8 mouse cellular contexts compared by ENCODE assay signal in genomic region chr5:139793338-139794089, GRCm38 (mm10). TPM values are rescaled to one million over a fixed set of nuclear protein-coding genes. Genes with fewer than 3 reads are reported as not detected.
A peak's percentile ranks its signal among the peaks of the same experiment; 100 is the strongest.
DNase-seq lines count a peak whose midpoint lies in the region; ATAC-seq and TF ChIP-seq lines count a peak whose summit lies in the region.
"Had no signal": no experiment of that assay in that cellular context is flagged by ENCODE, and none has a peak within 500 bp of the region (broad histone marks: within the 10 kb centered on the region; RNA-seq: fewer than 3 reads in every experiment).

No protein-coding gene starts in this region.

- peaks cover 56% of the 10 kb centered on the region for H3K4me1 ChIP-seq in forebrain, embryonic 13.5 days
- peaks cover 50% of the 10 kb centered on the region for H3K4me1 ChIP-seq in kidney, adult 2 months (ENCODE audit: control insufficient read depth, insufficient read depth, low read length)

- H3K4me2 ChIP-seq in forebrain, embryonic 13.5 days = peak overlapping the region; percentile 95

- intact Hi-C loops in left cerebral cortex, postnatal 25 days (cut with DNase I) = no loop called here

- 80% methylated on average over 11 of the region's 11 CpGs for WGBS in forebrain, embryonic 13.5 days
- 19% methylated on average over 11 of the region's 11 CpGs for WGBS in kidney, adult 2 months

- H3K27me3 ChIP-seq in forebrain, embryonic 13.5 days = 0 out of 2 replicates have a peak, but pooled peaks cover 7% of the 10 kb centered on the region
- no peaks in the 10 kb centered on the region for H3K27me3 ChIP-seq in kidney, adult 2 months (replicated peaks; ENCODE audit: control insufficient read depth, insufficient read depth, low read length)

- no peak overlapping the region; the same call in 1 of the 2 replicates for H3K9ac ChIP-seq in forebrain, embryonic 13.5 days

- no peak for ATAC-seq in forebrain, embryonic 13.5 days

- no peak overlapping the region for H3K4me3 ChIP-seq in forebrain, embryonic 13.5 days
- peak overlapping the region; percentile 34 for H3K4me3 ChIP-seq in kidney, adult 2 months (ENCODE audit: insufficient read depth, low read depth, low read length)

- peak; percentile 46 for DNase-seq in urinary bladder, postnatal 25 days (ENCODE audit: low spot score)
- DNase-seq in urinary bladder, postnatal 10 days (ENCODE audit: low spot score) = no peak
- peak; percentile 91 for DNase-seq in kidney, adult 2 months
- DNase-seq in lung, postnatal 14 days = peak; percentile 54
- DNase-seq in right cerebral cortex, adult 2 months (ENCODE audit: low spot score in 2 of 2) = no peak
- no peak for DNase-seq in left cerebral cortex, postnatal 25 days (ENCODE audit: low spot score in 2 of 2)

- no peak for TF ChIP-seq POLR2A in kidney, adult 2 months (IDR thresholded peaks at IDR 0.05; ENCODE audit: low read depth, low read length)

- H3K36me3 ChIP-seq in forebrain, embryonic 13.5 days (ENCODE audit: poor library complexity, severe bottlenecking) = no peaks in the 10 kb centered on the region
- H3K36me3 ChIP-seq in kidney, adult 2 months (ENCODE audit: control insufficient read depth, insufficient read depth, low read length) = no peaks in the 10 kb centered on the region

- no peak overlapping the region for H3K27ac ChIP-seq in forebrain, embryonic 13.5 days
- H3K27ac ChIP-seq in kidney, adult 2 months (ENCODE audit: insufficient read depth, low read depth, low read length) = peak overlapping the region; percentile 97

- no peaks in the 10 kb centered on the region for H3K9me3 ChIP-seq in forebrain, embryonic 13.5 days (replicated peaks)

- TF ChIP-seq CTCF in kidney, adult 2 months (conservative IDR thresholded peaks at IDR 0.05; ENCODE audit: insufficient read depth, insufficient read length, low read depth, low read length) = no peak

RNA-seq across cellular contexts. Expression of gene Mafk, which starts 2.2 kb away (rescaled TPM):
- polyA plus RNA-seq in forebrain, embryonic 13.5 days (2015; fragmentation: Nextera tagmentation; extraction: Ambion mirVana) = 14.0 and 14.3 TPM in 2 replicates
- 20.5 and 22.2 TPM in 2 replicates for polyA plus RNA-seq in kidney, adult 2 months (2012; rRNA removed)
- 1 to 10 TPM; 6.8 TPM for total RNA-seq in left cerebral cortex, postnatal 25 days (2021)

RNA-seq across cellular contexts. Expression of gene Ints1, which starts 18.0 kb away (rescaled TPM):
- 23.5 and 27.6 TPM in 2 replicates for polyA plus RNA-seq in forebrain, embryonic 13.5 days (2015; fragmentation: Nextera tagmentation; extraction: Ambion mirVana)
- 40.1 and 42.2 TPM in 2 replicates for polyA plus RNA-seq in kidney, adult 2 months (2012; rRNA removed)
- total RNA-seq in left cerebral cortex, postnatal 25 days (2021) = 10 to 100 TPM; 82.7 to 91.5 TPM

RNA-seq across cellular contexts. Expression of gene Tmem184a, which starts 26.2 kb away (rescaled TPM):
- 0.05 and 0.20 TPM in 2 replicates for polyA plus RNA-seq in forebrain, embryonic 13.5 days (2015; fragmentation: Nextera tagmentation; extraction: Ambion mirVana)
- polyA plus RNA-seq in kidney, adult 2 months (2012; rRNA removed) = 69.7 and 90.2 TPM in 2 replicates
- total RNA-seq in left cerebral cortex, postnatal 25 days (2021) = under 1 TPM in 1 of 2 experiments, not detected in 1; 0.48 TPM

RNA-seq across cellular contexts. Expression of gene Gm26938, which starts 32.7 kb away (rescaled TPM):
- polyA plus RNA-seq in forebrain, embryonic 13.5 days (2015; fragmentation: Nextera tagmentation; extraction: Ambion mirVana) = not detected in 2 replicates
- not detected in 2 replicates for polyA plus RNA-seq in kidney, adult 2 months (2012; rRNA removed)
- not detected for total RNA-seq in left cerebral cortex, postnatal 25 days (2021)
- total RNA-seq: gastrocnemius, adult 8-10 months had no signal

RNA-seq across cellular contexts. Expression of gene Psmg3, which starts 33.2 kb away (rescaled TPM):
- 85.5 and 88.5 TPM in 2 replicates for polyA plus RNA-seq in forebrain, embryonic 13.5 days (2015; fragmentation: Nextera tagmentation; extraction: Ambion mirVana)
- polyA plus RNA-seq in kidney, adult 2 months (2012; rRNA removed) = 24.4 and 29.2 TPM in 2 replicates
- total RNA-seq in left cerebral cortex, postnatal 25 days (2021) = 10 to 100 TPM; 20.5 to 21.0 TPM

Comparison
In these comparisons a context has a peak if more than half of its experiments do, and no peak if none do; other contexts are left out.
1. DNase-seq: peak in urinary bladder, postnatal 25 days (single experiment), kidney, adult 2 months (single experiment) and lung, postnatal 14 days (single experiment); none in urinary bladder, postnatal 10 days (single experiment), right cerebral cortex, adult 2 months (0 of 2) and left cerebral cortex, postnatal 25 days (0 of 2).
2. RNA of gene Tmem184a, which starts 26.2 kb away (polyA plus RNA-seq): 69.7 to 90.2 TPM in kidney, adult 2 months; 0.05 to 0.20 TPM in forebrain, embryonic 13.5 days; every median in the first group is over 10 times any median in the second.